Mouse (Mus musculus) CH12.LX (cell line): ENCODE measurements around the gene Gcm2. TPM values are rescaled to one million over a fixed set of nuclear protein-coding genes. Genes with fewer than 3 reads are reported as not detected.

ENCODE experiments used
- DNase-seq: peaks from one replicate; pipeline ENCODE4 v3.0.0-alpha.2; 2013; ENCODE audit errors: extremely low read depth
- H3K27ac ChIP-seq: 2 replicates; pipeline ENCODE4 v1.5.1; 2012; ENCODE audit warnings: low read depth, mild to moderate bottlenecking, control low read depth, moderate library complexity; ENCODE audit not compliant: insufficient read depth
- H3K27me3 ChIP-seq: replicated peaks from 2 replicates; pipeline ENCODE3; 2012; ENCODE audit warnings: inconsistent platforms
- H3K36me3 ChIP-seq, 2 experiments: replicated peaks in 1 of 2; 2 replicates each; pipeline versions ENCODE3 to v1.6.1; 2012; ENCODE audit warnings: inconsistent platforms in 1 of 2, low read length in 1 of 2, mild to moderate bottlenecking in 1 of 2, mixed read lengths in 1 of 2, moderate library complexity in 1 of 2; ENCODE audit not compliant: control insufficient read depth in 1 of 2, insufficient read depth in 1 of 2
- H3K4me1 ChIP-seq, 2 experiments: 2 replicates each; pipeline ENCODE4 v1.6.1; 2012; ENCODE audit warnings: inconsistent platforms in 1 of 2, moderate library complexity in 1 of 2; ENCODE audit not compliant: insufficient read depth in 2 of 2, control insufficient read depth in 1 of 2
- H3K4me2 ChIP-seq: 2 replicates; pipeline ENCODE4 v1.6.1; 2012; ENCODE audit warnings: low read depth, mild to moderate bottlenecking, control low read depth; ENCODE audit not compliant: poor library complexity, insufficient read depth, severe bottlenecking
- H3K4me3 ChIP-seq, 3 experiments: fragments of 150-350 bp in 1 of 3; sonication (generic) in 1 of 3; replicated peaks in 1 of 3; 2 replicates each; pipeline versions ENCODE3 to v1.5.1; 2011 to 2012; ENCODE audit warnings: low read depth in 2 of 3, low read length in 2 of 3, mild to moderate bottlenecking in 2 of 3, moderate library complexity in 2 of 3, control low read depth in 1 of 3, improper control_type of control experiment in 1 of 3, inconsistent platforms in 1 of 3, mixed read lengths in 1 of 3; ENCODE audit not compliant: poor library complexity in 1 of 3
- H3K79me2 ChIP-seq: replicated peaks from 2 replicates; pipeline ENCODE4 v1.6.1; 2012; ENCODE audit warnings: mild to moderate bottlenecking, moderate library complexity; ENCODE audit not compliant: control insufficient read depth, poor library complexity, insufficient read depth, severe bottlenecking; ENCODE audit errors: extremely low read depth
- H3K9ac ChIP-seq: 2 replicates; pipeline ENCODE4 v1.6.1; 2012; ENCODE audit warnings: low read depth, mild to moderate bottlenecking, control low read depth, moderate library complexity; ENCODE audit not compliant: insufficient read depth
- H3K9me3 ChIP-seq: replicated peaks from 2 replicates; pipeline ENCODE3; 2012; ENCODE audit warnings: low read length, inconsistent platforms, mixed read lengths
- CHD1 ChIP-seq: IDR thresholded peaks from 2 replicates; pipeline ENCODE4 v1.6.1; 2012; ENCODE audit warnings: low read depth, low read length, improper control_type of control experiment, inconsistent platforms
- CHD2 ChIP-seq: IDR thresholded peaks from 2 replicates; pipeline ENCODE4 v1.6.1; 2011; ENCODE audit warnings: low read length, improper control_type of control experiment
- CTCF ChIP-seq, 2 experiments: IDR thresholded peaks in 1 of 2; conservative IDR thresholded peaks in 1 of 2; 2 replicates each; pipeline ENCODE4 v1.5.1; 2011 to 2012; ENCODE audit warnings: low read depth in 2 of 2, low read length in 2 of 2, improper control_type of control experiment in 1 of 2, inconsistent platforms in 1 of 2, mild to moderate bottlenecking in 1 of 2, moderate library complexity in 1 of 2
- E2F4 ChIP-seq: IDR thresholded peaks from 2 replicates; pipeline ENCODE4 v1.6.1; 2011; ENCODE audit warnings: low read depth, low read length, improper control_type of control experiment; ENCODE audit not compliant: insufficient replicate concordance
- ELF1 ChIP-seq: IDR thresholded peaks from 2 replicates; pipeline ENCODE4 v1.6.1; 2014; ENCODE audit warnings: low read depth, mild to moderate bottlenecking, inconsistent platforms, low read length, improper control_type of control experiment
- ETS1 ChIP-seq: conservative IDR thresholded peaks from 2 replicates; pipeline ENCODE4 v1.6.1; 2012; ENCODE audit warnings: low read depth, mild to moderate bottlenecking, inconsistent platforms, low read length, improper control_type of control experiment, moderate library complexity
- GABPA ChIP-seq: IDR thresholded peaks from 2 replicates; pipeline ENCODE4 v1.6.1; 2012; ENCODE audit warnings: low read depth, low read length, improper control_type of control experiment, inconsistent platforms; ENCODE audit not compliant: insufficient replicate concordance
- IRF4 ChIP-seq: IDR thresholded peaks from 2 replicates; pipeline ENCODE4 v1.6.1; 2014; ENCODE audit warnings: low read depth, mild to moderate bottlenecking, inconsistent platforms, low read length, improper control_type of control experiment
- JUN ChIP-seq: IDR thresholded peaks from 2 replicates; pipeline ENCODE4 v1.6.1; 2011; ENCODE audit warnings: low read depth, mild to moderate bottlenecking, low read length, improper control_type of control experiment, moderate library complexity; ENCODE audit not compliant: insufficient read depth
- JUND ChIP-seq: conservative IDR thresholded peaks from 2 replicates; pipeline ENCODE4 v1.6.1; 2011; ENCODE audit warnings: low read depth, low read length, improper control_type of control experiment
- KAT2A ChIP-seq: IDR thresholded peaks from 2 replicates; pipeline ENCODE4 v1.6.1; 2012; ENCODE audit warnings: low read length, improper control_type of control experiment, inconsistent platforms; ENCODE audit not compliant: insufficient replicate concordance
- MAFK ChIP-seq: IDR thresholded peaks from 2 replicates; pipeline ENCODE4 v1.6.1; 2011; ENCODE audit warnings: low read length, improper control_type of control experiment; ENCODE audit not compliant: insufficient replicate concordance
- MAX ChIP-seq: IDR thresholded peaks from 2 replicates; pipeline ENCODE4 v1.6.1; 2011; ENCODE audit warnings: low read length, improper control_type of control experiment
- NELFE ChIP-seq: IDR thresholded peaks from 2 replicates; pipeline ENCODE4 v1.6.1; 2011; ENCODE audit warnings: low read depth, low read length, improper control_type of control experiment
- NRF1 ChIP-seq: IDR thresholded peaks from 2 replicates; pipeline ENCODE4 v1.6.1; 2014; ENCODE audit warnings: low read depth, mild to moderate bottlenecking, inconsistent platforms, low read length, improper control_type of control experiment, moderate library complexity
- PAX5 ChIP-seq: IDR thresholded peaks from 2 replicates; pipeline ENCODE4 v1.6.1; 2012; ENCODE audit warnings: low read length, inconsistent platforms, mixed read lengths
- POLR2A ChIP-seq: IDR thresholded peaks from 2 replicates; pipeline ENCODE4 v1.6.1; 2011; ENCODE audit warnings: low read depth, mild to moderate bottlenecking, improper control_type of control experiment, low read length
- POLR2AphosphoS2 ChIP-seq: IDR thresholded peaks from 2 replicates; pipeline ENCODE4 v1.6.1; 2011; ENCODE audit warnings: low read depth, low read length, improper control_type of control experiment
- RCOR1 ChIP-seq: conservative IDR thresholded peaks from 2 replicates; pipeline ENCODE4 v1.6.1; 2012; ENCODE audit warnings: low read depth, mild to moderate bottlenecking, inconsistent platforms, low read length, improper control_type of control experiment
- SIN3A ChIP-seq: IDR thresholded peaks from 2 replicates; pipeline ENCODE4 v1.6.1; 2012; ENCODE audit warnings: low read length, improper control_type of control experiment, inconsistent platforms
- SMC3 ChIP-seq: IDR thresholded peaks from 2 replicates; pipeline ENCODE4 v1.6.1; 2011; ENCODE audit warnings: low read depth, low read length, improper control_type of control experiment
- TBP ChIP-seq: conservative IDR thresholded peaks from 2 replicates; pipeline ENCODE4 v1.6.1; 2011; ENCODE audit warnings: low read depth, low read length, improper control_type of control experiment
- UBTF ChIP-seq: IDR thresholded peaks from 2 replicates; pipeline ENCODE4 v1.6.1; 2012; ENCODE audit warnings: low read depth, mild to moderate bottlenecking, inconsistent platforms, low read length, improper control_type of control experiment, moderate library complexity
- USF1 ChIP-seq: IDR thresholded peaks from 2 replicates; pipeline ENCODE4 v1.6.1; 2014; ENCODE audit warnings: low read depth, mild to moderate bottlenecking, inconsistent platforms, low read length, improper control_type of control experiment
- USF2 ChIP-seq: conservative IDR thresholded peaks from 2 replicates; pipeline ENCODE4 v1.6.1; 2011; ENCODE audit warnings: low read depth, low read length, improper control_type of control experiment
- ZKSCAN1 ChIP-seq: IDR thresholded peaks from 2 replicates; pipeline ENCODE4 v1.6.1; 2012; ENCODE audit warnings: low read depth, inconsistent platforms, low read length, improper control_type of control experiment, borderline replicate concordance
- ZMIZ1 ChIP-seq: IDR thresholded peaks from 2 replicates; pipeline ENCODE4 v1.6.1; 2012; ENCODE audit warnings: low read depth, mild to moderate bottlenecking, inconsistent platforms, low read length, improper control_type of control experiment
- ZNF384 ChIP-seq: IDR thresholded peaks from 2 replicates; pipeline ENCODE4 v1.6.1; 2012; ENCODE audit warnings: low read depth, low read length, improper control_type of control experiment, inconsistent platforms
- dilution Hi-C: fragments of 300-500 bp; cut with MboI; formaldehyde crosslinking; loops from 2 replicates; pipeline ENCODE4 v1.14.3; 2020; ENCODE audit warnings: low sequenced_read_pairs; ENCODE audit not compliant: extremely low pct_unique_long_range_greater_than_20kb, extremely low pct_ligation_motif_present
- in situ Hi-C: fragments of 300-500 bp; cut with MboI; formaldehyde crosslinking; loops from 3 replicates; pipeline ENCODE4 v1.14.3; 2019; ENCODE audit warnings: low sequenced_read_pairs, low pct_ligation_motif_present, low pct_unique_long_range_greater_than_20kb, mixed read lengths
- polyA plus RNA-seq: library from polyadenylated mRNA; unstranded; fragments of >175 nt; gene quantifications from 2 replicates; pipeline ENCODE4 v1.2.1, GENCODE M21; 2012; ENCODE audit warnings: low read depth; ENCODE audit not compliant: insufficient read length
- total RNA-seq, 2 experiments: library from RNA; depleted of rRNA; stranded (reverse); fragments of 300-350 nt in 1 of 2; fragments of >200 nt in 1 of 2; gene quantifications; 2 replicates each; pipeline ENCODE4 v1.2.3; 2012 to 2014

Gcm2 gene
- total and polyA plus RNA-seq, 3 experiments: 2.4 to 8.7 (median 7.2) TPM

DNA sequence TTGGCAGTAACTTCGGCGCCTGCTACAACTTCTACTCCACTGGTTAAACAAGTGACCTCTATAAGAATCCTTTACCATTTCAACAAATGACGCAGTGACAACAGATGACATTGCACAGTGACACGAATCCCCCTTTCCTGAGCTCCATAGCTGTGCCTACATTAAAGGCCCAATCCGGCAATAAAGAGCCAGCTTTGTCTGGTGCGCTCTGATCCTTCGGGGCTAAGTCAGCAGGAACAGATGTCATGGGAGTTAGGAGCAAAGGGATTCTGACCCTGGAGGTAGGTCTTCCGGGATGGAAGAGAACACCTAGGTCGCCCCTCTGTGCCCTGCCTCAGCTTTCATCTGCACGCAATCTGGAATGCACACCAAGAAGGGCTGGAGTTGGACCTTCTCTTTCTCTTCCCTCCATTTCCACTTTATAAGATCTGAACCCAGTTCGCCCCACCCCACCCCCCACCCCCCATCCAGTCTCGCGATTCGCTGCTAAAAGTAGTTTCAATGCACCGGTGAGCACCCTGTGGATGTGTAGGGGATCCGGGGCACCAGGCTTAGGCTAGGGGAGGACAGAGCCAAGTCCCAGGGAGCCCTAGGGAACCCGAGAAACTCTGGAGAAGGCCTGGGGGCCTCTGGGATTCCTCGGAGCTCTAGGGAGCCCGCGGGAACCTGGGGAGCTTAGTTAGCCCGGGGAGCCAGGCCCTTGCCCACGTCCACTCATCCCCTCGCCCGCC, 32.0 kb downstream of the Gcm2 start:
- Histone ChIP-seq H3K27me3 (no peaks in the 10 kb centered on the region), H3K4me3 (no peak overlapping the region), H3K4me1 (no peaks in the 10 kb centered on the region), H3K9ac (no peak overlapping the region), H3K36me3 (no peaks in the 10 kb centered on the region), H3K9me3 (no peaks in the 10 kb centered on the region), H3K27ac (no peak overlapping the region), H3K79me2 (no peaks in the 10 kb centered on the region), H3K4me2 (no peak overlapping the region)
- no peak for DNase-seq
- in situ Hi-C loops (no loop called here), dilution Hi-C loops (no loop called here)
- TF ChIP-seq PAX5 (no peak), ZNF384 (no peak), MAFK (no peak), ETS1 (no peak), KAT2A (no peak), SMC3 (no peak), ZMIZ1 (no peak), MAX (no peak), POLR2AphosphoS2 (no peak), GABPA (no peak), TBP (no peak)

DNA sequence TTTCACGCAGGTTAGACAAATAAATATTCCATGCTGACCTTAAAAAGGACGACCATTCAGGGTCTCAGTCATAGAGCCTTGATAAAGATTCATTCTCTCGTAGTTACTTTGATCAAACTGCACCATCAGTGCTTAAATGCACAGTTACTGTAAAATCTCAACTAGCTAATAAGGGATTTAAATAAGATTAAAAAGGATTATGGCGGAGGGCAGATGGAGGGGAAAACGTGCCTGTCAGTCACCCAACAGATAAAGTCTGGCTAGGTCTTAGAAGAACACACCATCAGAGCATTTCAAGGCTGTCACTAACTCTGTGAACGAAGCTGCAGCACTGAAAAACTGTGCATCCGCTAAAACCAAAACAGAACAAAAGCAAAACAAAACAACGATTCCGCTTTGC, 32.9 kb downstream of the Gcm2 start:
- Histone ChIP-seq H3K9me3 (no peaks in the 10 kb centered on the region), H3K27me3 (no peaks in the 10 kb centered on the region), H3K9ac (no peak overlapping the region), H3K4me2 (no peak overlapping the region), H3K36me3 (no peaks in the 10 kb centered on the region), H3K79me2 (no peaks in the 10 kb centered on the region)
- DNase-seq: no peak
- dilution Hi-C loops: no loop called here
- TF ChIP-seq JUN: no peak
- no peak for TF ChIP-seq NRF1
- no peak for TF ChIP-seq GABPA
- TF ChIP-seq TBP: no peak
- TF ChIP-seq ELF1: no peak
- no peak for TF ChIP-seq CHD1
- no peak for TF ChIP-seq UBTF
- no peak for TF ChIP-seq USF1
- TF ChIP-seq CHD2: no peak
- TF ChIP-seq SIN3A: no peak
- no peak for TF ChIP-seq ZKSCAN1
- no peak for TF ChIP-seq POLR2A
- TF ChIP-seq MAFK: no peak
- no peak for TF ChIP-seq E2F4
- no peak for TF ChIP-seq IRF4
- TF ChIP-seq JUND: no peak
- no peak for TF ChIP-seq USF2
- TF ChIP-seq RCOR1: no peak
- TF ChIP-seq NELFE: no peak
- TF ChIP-seq CTCF (conservative IDR thresholded peaks at IDR 0.05 in 1 of 2, IDR thresholded peaks at IDR 0.05 in 1 of 2; ENCODE audit: low read depth in 2 of 2, low read length in 2 of 2): no peak
- TF ChIP-seq, all 38 proteins: peak for 0
- Histone ChIP-seq H3K4me1 (no peaks in the 10 kb centered on the region), H3K4me3 (no peak overlapping the region), H3K27ac (no peak overlapping the region)
- in situ Hi-C loops: no loop called here
